Mouse (Mus musculus) kidney, adult 18-20 months (tissue): ENCODE results near the gene Ccdc102a.
A peak's percentile ranks its signal among the peaks of the same experiment; 100 is the strongest.
"Not testable (repeated sequence)": the region's sequence is repeated elsewhere in the genome, so short reads cannot be mapped to it uniquely, and the experiment has no call there.

Experiments
- DNase-seq: peaks from one replicate; pipeline ENCODE4 v3.0.0; 2021

Ccdc102a gene

GRCm38 (mm10) chr8:94872576-94872975, 45.3 kb downstream of the Ccdc102a start:
- no peak for DNase-seq

GRCm38 (mm10) chr8:94872156-94872555, 45.7 kb downstream of the Ccdc102a start:
- peak; percentile 39 for DNase-seq

- DNase-seq, result peak; percentile 74
Observed at GRCm38 (mm10) chr8:94871108-94871894, 46.6 kb downstream of the Ccdc102a start.

GRCm38 (mm10) chr8:94870474-94871107, 47.3 kb downstream of the Ccdc102a start:
- peak; percentile 29 for DNase-seq

GRCm38 (mm10) chr8:94870003-94870402, 47.9 kb downstream of the Ccdc102a start:
- DNase-seq, result no peak

GRCm38 (mm10) chr8:94869146-94869545, 48.8 kb downstream of the Ccdc102a start:
- DNase-seq, result no peak

- DNase-seq, result no peak
Observed at GRCm38 (mm10) chr8:94866921-94867320, 51.0 kb downstream of the Ccdc102a start.

- DNase-seq, result no peak
Observed at GRCm38 (mm10) chr8:94865292-94865691, 52.6 kb downstream of the Ccdc102a start.

GRCm38 (mm10) chr8:94863897-94864673, 53.8 kb downstream of the Ccdc102a start:
- no peak for DNase-seq

- DNase-seq, result no peak
Observed at GRCm38 (mm10) chr8:94862487-94863220, 55.2 kb downstream of the Ccdc102a start.

- DNase-seq, result peak; percentile 76
Observed at GRCm38 (mm10) chr8:94861352-94861910, 56.5 kb downstream of the Ccdc102a start.

- peak; percentile 90 for DNase-seq
Observed at GRCm38 (mm10) chr8:94857346-94858173, 60.3 kb downstream of the Ccdc102a start, which contains the start of gene Polr2c. TSS of gene Polr2c (plus strand) at chr8:94857450.

GRCm38 (mm10) chr8:94857011-94857345, 60.9 kb downstream of the Ccdc102a start:
- DNase-seq, result no peak

GRCm38 (mm10) chr8:94854761-94855160, 63.1 kb downstream of the Ccdc102a start:
- not testable (repeated sequence) for DNase-seq
